Comparison of ENCODE assay signal across 22 mouse cellular contexts in the genomic region with DNA sequence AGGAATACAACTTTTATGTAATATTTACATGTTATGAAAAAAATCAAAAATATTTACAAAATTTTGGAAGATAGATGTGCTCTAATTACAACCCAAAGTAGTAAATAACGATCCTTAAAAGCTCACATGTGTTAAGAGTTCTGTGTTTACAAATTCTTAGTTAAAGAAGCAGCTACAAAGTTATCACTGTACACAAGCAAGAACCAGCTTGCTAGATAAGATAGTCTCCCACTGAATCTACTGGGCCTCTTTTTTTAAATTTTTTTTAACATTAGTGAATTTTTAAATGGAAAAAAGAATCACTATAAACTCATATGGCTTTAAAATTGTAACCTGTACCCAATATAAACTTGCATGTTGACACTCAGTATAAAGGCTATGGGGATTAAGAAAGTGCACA. TPM values are rescaled to one million over a fixed set of nuclear protein-coding genes. Genes with fewer than 3 reads are reported as not detected.
DNase-seq lines count a peak whose midpoint lies in the region; ATAC-seq and TF ChIP-seq lines count a peak whose summit lies in the region.
"Had no signal": no experiment of that assay in that cellular context is flagged by ENCODE, and none has a peak within 500 bp of the region (broad histone marks: within the 10 kb centered on the region; RNA-seq: fewer than 3 reads in every experiment).

No protein-coding gene starts in this region.

- H3K9ac ChIP-seq in liver, embryonic 12.5 days, result no peak overlapping the region
- no peak overlapping the region for H3K9ac ChIP-seq in liver, postnatal 0 days (replicated peaks)
- no peak overlapping the region for H3K9ac ChIP-seq in MEL (ENCODE audit: control insufficient read depth, low read depth, low read length, poor library complexity, severe bottlenecking)

- no peak for TF ChIP-seq POLR2A in MEL (IDR thresholded peaks at IDR 0.05; ENCODE audit: control insufficient read depth in 1 of 2, insufficient read depth in 1 of 2, low read depth in 1 of 2, low read length in 2 of 2, poor library complexity in 1 of 2)

- H3K4me3 ChIP-seq in liver, embryonic 12.5 days, result no peak overlapping the region
- no peak overlapping the region for H3K4me3 ChIP-seq in liver, postnatal 0 days (ENCODE audit: low read depth, low read length)
- no peak overlapping the region for H3K4me3 ChIP-seq in MEL (ENCODE audit: control insufficient read depth in 1 of 2, insufficient read depth in 1 of 2, low read depth in 2 of 2, low read length in 2 of 2)

- no peak for TF ChIP-seq CTCF in liver, postnatal 0 days (IDR thresholded peaks at IDR 0.05; ENCODE audit: low read depth)
- no peak for TF ChIP-seq CTCF in MEL (IDR thresholded peaks at IDR 0.05 in 2 of 3, conservative IDR thresholded peaks at IDR 0.05 in 1 of 3; ENCODE audit: control insufficient read depth in 1 of 3, insufficient read depth in 1 of 3, low read depth in 2 of 3, low read length in 3 of 3, poor library complexity in 1 of 3, severe bottlenecking in 1 of 3)

- no peaks in the 10 kb centered on the region for H3K9me3 ChIP-seq in liver, embryonic 12.5 days (replicated peaks)
- no peaks in the 10 kb centered on the region for H3K9me3 ChIP-seq in liver, postnatal 0 days (ENCODE audit: low read length)
- H3K9me3 ChIP-seq in MEL (replicated peaks; ENCODE audit: insufficient read depth, low read length), result no peaks in the 10 kb centered on the region
- H3K9me3 ChIP-seq: G1E had no signal

- peak; percentile 58; the same call in 1 of the 2 replicates for ATAC-seq in liver, embryonic 12.5 days
- no peak for ATAC-seq in liver, postnatal 0 days
- ATAC-seq: activated CD4-positive, CD25-positive, alpha-beta regulatory T cell, adult 4 months; CD4-positive, CD25-positive, alpha-beta regulatory T cell, adult 4 months; Patski had no signal

- no peak for DNase-seq in liver, postnatal 0 days
- no peak for DNase-seq in MEL (ENCODE audit: low read depth, low spot score)
- DNase-seq in spleen, postnatal 14 days (ENCODE audit: low spot score in 2 of 2), result no peak
- DNase-seq: adrenal gland, adult 2 months; adrenal gland, adult 8-10 months; adrenal gland, postnatal 10 days; adrenal gland, postnatal 14 days; adrenal gland, postnatal 25 days; adrenal gland, postnatal 36 days; B cell, adult 2 months; cerebellum, adult 11 months; cerebellum, adult 11-12 months; cerebellum, adult 18-20 months; cerebellum, adult 2 months had no signal

- no peaks in the 10 kb centered on the region for H3K79me2 ChIP-seq in MEL (ENCODE audit: control insufficient read depth, insufficient read depth, low read length, poor library complexity)

- no peak for TF ChIP-seq EP300 in liver, postnatal 0 days (IDR thresholded peaks at IDR 0.05; ENCODE audit: low read depth)
- TF ChIP-seq EP300 in MEL (IDR thresholded peaks at IDR 0.05; ENCODE audit: low read depth in 1 of 2, low read length in 2 of 2), result peak; percentile 26 to 42; a peak in 1 of 4 replicates

- peaks cover 56% of the 10 kb centered on the region for H3K36me3 ChIP-seq in liver, embryonic 12.5 days
- H3K36me3 ChIP-seq in liver, postnatal 0 days (replicated peaks; ENCODE audit: insufficient read depth, low read length), result peaks cover 47% of the 10 kb centered on the region
- H3K36me3 ChIP-seq in MEL (ENCODE audit: control insufficient read depth in 1 of 2, insufficient read depth in 2 of 2, low read length in 2 of 2), result peaks cover 2 to 4% of the 10 kb centered on the region in 2 experiments; a peak in 2 of 4 replicates

- TF ChIP-seq RAD21 in MEL (IDR thresholded peaks at IDR 0.05; ENCODE audit: low read depth, low read length), result no peak

- no peaks in the 10 kb centered on the region for H3K27me3 ChIP-seq in liver, embryonic 12.5 days (replicated peaks)
- no peaks in the 10 kb centered on the region for H3K27me3 ChIP-seq in liver, postnatal 0 days (ENCODE audit: insufficient read depth, low read length)
- no peaks in the 10 kb centered on the region for H3K27me3 ChIP-seq in MEL (ENCODE audit: control insufficient read depth in 1 of 2, insufficient read depth in 2 of 2, low read length in 2 of 2)
- H3K27me3 ChIP-seq: CH12.LX, Patski had no signal

- H3K4me1 ChIP-seq in liver, embryonic 12.5 days, result peaks cover 13% of the 10 kb centered on the region
- H3K4me1 ChIP-seq in liver, postnatal 0 days (ENCODE audit: insufficient read depth), result no peaks in the 10 kb centered on the region
- no peaks in the 10 kb centered on the region for H3K4me1 ChIP-seq in MEL (ENCODE audit: control insufficient read depth in 1 of 2, insufficient read depth in 2 of 2, low read length in 2 of 2)

- 52% methylated on average over 1 of the region's 1 CpGs for WGBS in liver, embryonic 12.5 days (ENCODE audit: insufficient replicate concordance)
- 51% methylated on average over 1 of the region's 1 CpGs for WGBS in liver, postnatal 0 days (ENCODE audit: insufficient replicate concordance)

- no peak overlapping the region for H3K4me2 ChIP-seq in liver, embryonic 12.5 days
- no peak overlapping the region for H3K4me2 ChIP-seq in liver, postnatal 0 days (ENCODE audit: low read depth, low read length)

- H3K27ac ChIP-seq in liver, embryonic 12.5 days, result no peak overlapping the region
- no peak overlapping the region for H3K27ac ChIP-seq in liver, postnatal 0 days (ENCODE audit: low read depth)
- no peak overlapping the region for H3K27ac ChIP-seq in MEL (ENCODE audit: control insufficient read depth, low read depth, low read length)

TF ChIP-seq in MEL, 35 proteins besides CTCF, POLR2A, EP300 and RAD21:
- no peak for TF ChIP-seq KAT2A (conservative IDR thresholded peaks at IDR 0.05; ENCODE audit: low read depth, low read length)
- no peak for TF ChIP-seq ZKSCAN1 (IDR thresholded peaks at IDR 0.05; ENCODE audit: low read depth, low read length)
- TF ChIP-seq BHLHE40 (IDR thresholded peaks at IDR 0.05; ENCODE audit: borderline replicate concordance, low read depth, low read length), result no peak
- TF ChIP-seq MAZ (IDR thresholded peaks at IDR 0.05; ENCODE audit: low read depth, low read length), result no peak
- no peak for TF ChIP-seq MAFK (IDR thresholded peaks at IDR 0.05; ENCODE audit: borderline replicate concordance, low read depth, low read length)
- no peak for TF ChIP-seq SMC3 (IDR thresholded peaks at IDR 0.05; ENCODE audit: low read depth, low read length)
- peak; percentile 13; the same call in 1 of the 2 replicates for TF ChIP-seq TCF12 (IDR thresholded peaks at IDR 0.05; ENCODE audit: low read depth, low read length)
- TF ChIP-seq CHD1 (IDR thresholded peaks at IDR 0.05; ENCODE audit: low read depth, low read length), result no peak
- no peak for TF ChIP-seq USF2 (IDR thresholded peaks at IDR 0.05; ENCODE audit: borderline replicate concordance in 1 of 2, insufficient read depth in 1 of 2, low read depth in 1 of 2, low read length in 2 of 2)
- TF ChIP-seq GATA1 (IDR thresholded peaks at IDR 0.05; ENCODE audit: low read depth, low read length), result peak; percentile 62
- no peak for TF ChIP-seq MYB (IDR thresholded peaks at IDR 0.05; ENCODE audit: low read depth, low read length)
- peak; percentile 80 for TF ChIP-seq ZNF384 (IDR thresholded peaks at IDR 0.05; ENCODE audit: low read depth, low read length)
- TF ChIP-seq GABPA (IDR thresholded peaks at IDR 0.05; ENCODE audit: low read depth, low read length), result no peak
- no peak for TF ChIP-seq POLR2AphosphoS5 (IDR thresholded peaks at IDR 0.05; ENCODE audit: borderline replicate concordance, low read depth, low read length)
- TF ChIP-seq NRF1 (IDR thresholded peaks at IDR 0.05; ENCODE audit: insufficient read depth, low read depth, low read length, poor library complexity, severe bottlenecking), result no peak
- TF ChIP-seq ZC3H11A (IDR thresholded peaks at IDR 0.05; ENCODE audit: low read depth, low read length), result no peak
- no peak for TF ChIP-seq MYC (IDR thresholded peaks at IDR 0.05; ENCODE audit: low read depth, low read length)
- no peak for TF ChIP-seq SIN3A (IDR thresholded peaks at IDR 0.05; ENCODE audit: low read length)
- no peak for TF ChIP-seq MXI1 (IDR thresholded peaks at IDR 0.05; ENCODE audit: low read depth, low read length)
- no peak for TF ChIP-seq TBP (IDR thresholded peaks at IDR 0.05; ENCODE audit: low read depth, low read length)
- no peak for TF ChIP-seq RCOR1 (IDR thresholded peaks at IDR 0.05; ENCODE audit: low read depth, low read length)

RNA-seq across cellular contexts. Expression of gene Tmem171, which starts 28.8 kb away (rescaled TPM):
- not detected in 2 replicates for polyA plus RNA-seq in liver, embryonic 12.5 days (2016; fragmentation: Nextera tagmentation; extraction: Ambion mirVana)
- 0.33 and 0.35 TPM in 2 replicates for polyA plus RNA-seq in liver, postnatal 0 days (2015; fragmentation: Nextera tagmentation; extraction: Ambion mirVana)
- not detected in 2 replicates for total RNA-seq in MEL (2012; rRNA removed)
- polyA plus RNA-seq in MEL (2012; ENCODE audit: insufficient read depth in 1 of 2, insufficient read length in 2 of 2, low read depth in 1 of 2, low replicate concordance in 2 of 2, missing spikeins in 1 of 2), result not detected
- total RNA-seq: adrenal gland, postnatal 25 days; CH12.LX; ES-E14 had no signal
- polyA plus RNA-seq: brain, embryonic 14.5 days; CD4-positive, CD25-positive, alpha-beta regulatory T cell, adult 4 months; cerebellum, adult 2 months; G1E had no signal
